Mouse (Mus musculus): ENCODE results near the gene 1810010H24Rik. TPM values are rescaled to one million over a fixed set of nuclear protein-coding genes. Genes with fewer than 3 reads are reported as not detected.
"Not testable (repeated sequence)": the region's sequence is repeated elsewhere in the genome, so short reads cannot be mapped to it uniquely, and the experiment has no call there.

Gene 1810010H24Rik
- 4.6 and 5.6 TPM in 2 replicates for polyA plus RNA-seq (2015; fragmentation: Nextera tagmentation; extraction: Ambion mirVana)

- Histone ChIP-seq H3K27ac (peak within 1 kb of the TSS; percentile 69), H3K27me3 (0 out of 2 replicates have a peak, but pooled peaks cover 2% of the 10 kb centered on the region), H3K4me1 (replicated peaks) (peaks cover 39% of the 10 kb centered on the region), H3K9ac (replicated peaks) (peak within 1 kb of the TSS; percentile 76), H3K4me2 (replicated peaks) (peak within 1 kb of the TSS; percentile 74), H3K4me3 (replicated peaks) (peak within 1 kb of the TSS; percentile 63), H3K36me3 (no peaks in the 10 kb centered on the region), H3K9me3 (no peaks in the 10 kb centered on the region)
- peak; percentile 19 for ATAC-seq
- under 1% methylated on average over 45 of the region's 45 CpGs for WGBS
Observed at GRCm38 (mm10) chr11:107025411-107026321, at the start of gene 1810010H24Rik. Gene 1810010H24Rik (plus strand): TSS chr11:107025681.

GRCm38 (mm10) chr11:106976194-106976593 is 49.3 kb upstream of the 1810010H24Rik start:
- no peaks in the 10 kb centered on the region for H3K9me3 ChIP-seq
- ATAC-seq: no peak
- H3K9ac ChIP-seq (replicated peaks): no peak overlapping the region
- 91% methylated on average over 8 of the region's 8 CpGs for WGBS
- H3K27me3 ChIP-seq: no peaks in the 10 kb centered on the region
- H3K36me3 ChIP-seq: no peaks in the 10 kb centered on the region
- H3K4me2 ChIP-seq (replicated peaks): no peak overlapping the region
- no peak overlapping the region for H3K4me3 ChIP-seq (replicated peaks)
- no peak overlapping the region for H3K27ac ChIP-seq
- no peaks in the 10 kb centered on the region for H3K4me1 ChIP-seq (replicated peaks)

- WGBS: 27% methylated on average over 7 of the region's 7 CpGs
- no peaks in the 10 kb centered on the region for H3K9me3 ChIP-seq
- no peaks in the 10 kb centered on the region for H3K27me3 ChIP-seq
- H3K4me3 ChIP-seq (replicated peaks): no peak overlapping the region
- no peaks in the 10 kb centered on the region for H3K4me1 ChIP-seq (replicated peaks)
- H3K9ac ChIP-seq (replicated peaks): no peak overlapping the region
- no peak overlapping the region for H3K4me2 ChIP-seq (replicated peaks)
- no peak for ATAC-seq
- H3K36me3 ChIP-seq: no peaks in the 10 kb centered on the region
- H3K27ac ChIP-seq: no peak overlapping the region
Observed at GRCm38 (mm10) chr11:106980455-106980854, 45.0 kb upstream of the 1810010H24Rik start.

- Histone ChIP-seq H3K36me3 (no peaks in the 10 kb centered on the region), H3K27ac (no peak overlapping the region)
- WGBS: 17% methylated on average over 1 of the region's 1 CpGs
Observed at GRCm38 (mm10) chr11:106981787-106982186, 43.7 kb upstream of the 1810010H24Rik start.

GRCm38 (mm10) chr11:106982351-106982750 is 43.1 kb upstream of the 1810010H24Rik start:
- no peak for ATAC-seq
- H3K27me3 ChIP-seq: no peaks in the 10 kb centered on the region
- peaks cover 5% of the 10 kb centered on the region for H3K36me3 ChIP-seq
- H3K9me3 ChIP-seq: no peaks in the 10 kb centered on the region
- H3K4me3 ChIP-seq (replicated peaks): no peak overlapping the region
- WGBS: 72% methylated on average over 5 of the region's 5 CpGs
- no peaks in the 10 kb centered on the region for H3K4me1 ChIP-seq (replicated peaks)
- no peak overlapping the region for H3K9ac ChIP-seq (replicated peaks)
- no peak overlapping the region for H3K27ac ChIP-seq
- no peak overlapping the region for H3K4me2 ChIP-seq (replicated peaks)

More at GRCm38 (mm10) chr11:106981787-106982186, 43.7 kb upstream of the 1810010H24Rik start:
- no peak for ATAC-seq
- Histone ChIP-seq H3K27me3 (no peaks in the 10 kb centered on the region), H3K4me3 (replicated peaks) (no peak overlapping the region), H3K9ac (replicated peaks) (no peak overlapping the region), H3K4me2 (replicated peaks) (no peak overlapping the region), H3K9me3 (no peaks in the 10 kb centered on the region), H3K4me1 (replicated peaks) (no peaks in the 10 kb centered on the region)

GRCm38 (mm10) chr11:106985979-106986604 is 39.4 kb upstream of the 1810010H24Rik start:
- H3K36me3 ChIP-seq: peaks cover 38% of the 10 kb centered on the region

GRCm38 (mm10) chr11:106987384-106987783 is 38.1 kb upstream of the 1810010H24Rik start:
- Histone ChIP-seq H3K4me3 (replicated peaks) (no peak overlapping the region), H3K27me3 (no peaks in the 10 kb centered on the region), H3K9me3 (no peaks in the 10 kb centered on the region), H3K4me1 (replicated peaks) (no peaks in the 10 kb centered on the region), H3K4me2 (replicated peaks) (no peak overlapping the region), H3K36me3 (peaks cover 48% of the 10 kb centered on the region), H3K27ac (no peak overlapping the region), H3K9ac (replicated peaks) (no peak overlapping the region)
- no peak for ATAC-seq
- 84% methylated on average over 2 of the region's 2 CpGs for WGBS

More at GRCm38 (mm10) chr11:106985979-106986604, 39.4 kb upstream of the 1810010H24Rik start:
- H3K4me2 ChIP-seq (replicated peaks); H3K4me3 ChIP-seq (replicated peaks); H3K27me3 ChIP-seq; H3K9ac ChIP-seq (replicated peaks); ATAC-seq; H3K4me1 ChIP-seq (replicated peaks); H3K9me3 ChIP-seq; H3K27ac ChIP-seq: not testable (repeated sequence)
- WGBS: 91% methylated on average over 9 of the region's 9 CpGs

GRCm38 (mm10) chr11:106994246-106995085 is 31.0 kb upstream of the 1810010H24Rik start:
- H3K36me3 ChIP-seq: peaks cover 66% of the 10 kb centered on the region
- peaks cover 18% of the 10 kb centered on the region for H3K4me1 ChIP-seq (replicated peaks)
- ATAC-seq: no peak
- H3K4me3 ChIP-seq (replicated peaks): no peak overlapping the region
- H3K27ac ChIP-seq: no peak overlapping the region
- no peak overlapping the region for H3K4me2 ChIP-seq (replicated peaks)
- WGBS: 85% methylated on average over 3 of the region's 3 CpGs
- no peak overlapping the region for H3K9ac ChIP-seq (replicated peaks)
- no peaks in the 10 kb centered on the region for H3K9me3 ChIP-seq
- no peaks in the 10 kb centered on the region for H3K27me3 ChIP-seq

- H3K27me3 ChIP-seq; H3K27ac ChIP-seq; ATAC-seq; H3K4me2 ChIP-seq (replicated peaks); H3K9ac ChIP-seq (replicated peaks); H3K9me3 ChIP-seq; H3K4me3 ChIP-seq (replicated peaks): not testable (repeated sequence)
- peaks cover 18% of the 10 kb centered on the region for H3K4me1 ChIP-seq (replicated peaks)
- WGBS: 96% methylated on average over 7 of the region's 7 CpGs
- H3K36me3 ChIP-seq: peaks cover 46% of the 10 kb centered on the region
Observed at GRCm38 (mm10) chr11:106996492-106996891, 29.0 kb upstream of the 1810010H24Rik start.

GRCm38 (mm10) chr11:106997976-106998375 is 27.5 kb upstream of the 1810010H24Rik start:
- H3K4me1 ChIP-seq (replicated peaks): peaks cover 18% of the 10 kb centered on the region
- peak overlapping the region; percentile 66 for H3K4me2 ChIP-seq (replicated peaks)
- peak overlapping the region; percentile 90 for H3K9ac ChIP-seq (replicated peaks)
- peaks cover 36% of the 10 kb centered on the region for H3K36me3 ChIP-seq
- H3K27me3 ChIP-seq: no peaks in the 10 kb centered on the region
- WGBS: 9% methylated on average over 5 of the region's 5 CpGs
- ATAC-seq: no peak
- H3K9me3 ChIP-seq: no peaks in the 10 kb centered on the region
- peak overlapping the region; percentile 84; the same call in 1 of the 2 replicates for H3K27ac ChIP-seq
- peak overlapping the region; percentile 100 for H3K4me3 ChIP-seq (replicated peaks)

GRCm38 (mm10) chr11:106998651-106999150 is 26.8 kb upstream of the 1810010H24Rik start:
- Histone ChIP-seq H3K4me1 (replicated peaks) (peaks cover 18% of the 10 kb centered on the region), H3K27ac (peak overlapping the region; percentile 84), H3K27me3 (no peaks in the 10 kb centered on the region), H3K9me3 (no peaks in the 10 kb centered on the region), H3K4me3 (replicated peaks) (peak overlapping the region; percentile 100), H3K9ac (replicated peaks) (peak overlapping the region; percentile 90), H3K4me2 (replicated peaks) (peak overlapping the region; percentile 66), H3K36me3 (peaks cover 33% of the 10 kb centered on the region)
- WGBS: 0% methylated on average over 26 of the region's 26 CpGs
- ATAC-seq: peak; percentile 49

All from midbrain, embryonic 13.5 days (tissue).